Mouse (Mus musculus) stomach, postnatal 0 days (tissue): ENCODE results near the gene Kng1. TPM values are rescaled to one million over a fixed set of nuclear protein-coding genes. Genes with fewer than 3 reads are reported as not detected.
A peak's percentile ranks its signal among the peaks of the same experiment; 100 is the strongest.

Source experiments
- ATAC-seq: fragments of 200-750 bp; cut with Nextera tagmentation; 2 replicates; pipeline ENCODE4 v1.8.0; 2017; ENCODE audit not compliant: low FRiP score, low TSS enrichment
- DNase-seq: peaks from one replicate; pipeline ENCODE4 v3.0.0-alpha.2; 2016; ENCODE audit warnings: low spot score
- H3K27ac ChIP-seq: fragments of 300-500 bp; sonication (generic); replicated peaks from 2 replicates; pipeline ENCODE4 v1.5.1; 2014; ENCODE audit warnings: mild to moderate bottlenecking, control low read depth
- H3K27me3 ChIP-seq: fragments of 300-500 bp; sonication (generic); 2 replicates; pipeline ENCODE4 v1.6.1; 2014; ENCODE audit warnings: low read length; ENCODE audit not compliant: control insufficient read depth, insufficient read depth
- H3K36me3 ChIP-seq: fragments of 300-500 bp; sonication (generic); 2 replicates; pipeline ENCODE4 v1.6.1; 2014; ENCODE audit warnings: low read length, mixed read lengths; ENCODE audit not compliant: control insufficient read depth, insufficient read depth
- H3K4me1 ChIP-seq: fragments of 300-500 bp; sonication (generic); replicated peaks from 2 replicates; pipeline ENCODE4 v1.6.1; 2014; ENCODE audit warnings: antibody characterized with exemption; ENCODE audit not compliant: control insufficient read depth, insufficient read depth
- H3K4me2 ChIP-seq: fragments of 300-500 bp; sonication (generic); replicated peaks from 2 replicates; pipeline ENCODE4 v1.6.1; 2014; ENCODE audit warnings: low read depth, mild to moderate bottlenecking, control low read depth, moderate library complexity
- H3K4me3 ChIP-seq: fragments of 300-500 bp; sonication (generic); 2 replicates; pipeline ENCODE4 v1.5.1; 2014; ENCODE audit warnings: low read depth, low read length, control low read depth
- H3K9ac ChIP-seq: fragments of 300-500 bp; sonication (generic); 2 replicates; pipeline ENCODE4 v1.6.1; 2014; ENCODE audit warnings: mild to moderate bottlenecking, low read length, control low read depth, mixed read lengths
- H3K9me3 ChIP-seq: fragments of 300-500 bp; sonication (generic); 2 replicates; pipeline ENCODE4 v1.6.1; 2016; ENCODE audit warnings: low read length; ENCODE audit not compliant: control insufficient read depth
- CTCF ChIP-seq: IDR thresholded peaks from 2 replicates; pipeline ENCODE4 v1.5.1; 2016; ENCODE audit warnings: antibody characterized with exemption, low read depth, mild to moderate bottlenecking, moderate library complexity
- EP300 ChIP-seq: optimal IDR thresholded peaks from 2 replicates; pipeline ENCODE3; 2016; ENCODE audit warnings: antibody characterized with exemption
- WGBS: fragments of 180-500 bp; shearing (Covaris S2); extraction: QIAGEN DNeasy Blood & Tissue Kit; methylation state at CpG from one replicate; pipeline ENCODE4 v1.1.7; 2014; 5-methylcytosine and 5-hydroxymethylcytosine counted together
- polyA plus RNA-seq: library from polyadenylated mRNA; unstranded; fragments of >200 nt; fragmentation: Nextera tagmentation; extraction: Ambion mirVana; gene quantifications from 2 replicates; pipeline ENCODE4 v1.2.1, GENCODE M21; 2015

Kng1 gene
- polyA plus RNA-seq, 1 experiment from 2014 or later, result 4.3 TPM

GRCm38 (mm10) chr16:23102340-23103037 lies 44.8 kb downstream of the Kng1 start:
- Histone ChIP-seq H3K27ac (0 out of 2 replicates have a peak overlapping the region, but pooled peaks have one; percentile 31), H3K9ac (peak overlapping the region; percentile 18; the same call in 1 of the 2 replicates), H3K4me3 (0 out of 2 replicates have a peak overlapping the region, but pooled peaks have one; percentile 15), H3K4me1 (peaks cover 5% of the 10 kb centered on the region; the same call in 1 of the 2 replicates), H3K4me2 (peak overlapping the region; percentile 46), H3K9me3 (no peaks in the 10 kb centered on the region), H3K36me3 (no peaks in the 10 kb centered on the region), H3K27me3 (no peaks in the 10 kb centered on the region)
- DNase-seq (peak; percentile 50), ATAC-seq (peak; percentile 33; the same call in 1 of the 2 replicates)
- WGBS, result 12% methylated on average over 15 of the region's 15 CpGs
- TF ChIP-seq CTCF (no peak), EP300 (no peak)

DNA sequence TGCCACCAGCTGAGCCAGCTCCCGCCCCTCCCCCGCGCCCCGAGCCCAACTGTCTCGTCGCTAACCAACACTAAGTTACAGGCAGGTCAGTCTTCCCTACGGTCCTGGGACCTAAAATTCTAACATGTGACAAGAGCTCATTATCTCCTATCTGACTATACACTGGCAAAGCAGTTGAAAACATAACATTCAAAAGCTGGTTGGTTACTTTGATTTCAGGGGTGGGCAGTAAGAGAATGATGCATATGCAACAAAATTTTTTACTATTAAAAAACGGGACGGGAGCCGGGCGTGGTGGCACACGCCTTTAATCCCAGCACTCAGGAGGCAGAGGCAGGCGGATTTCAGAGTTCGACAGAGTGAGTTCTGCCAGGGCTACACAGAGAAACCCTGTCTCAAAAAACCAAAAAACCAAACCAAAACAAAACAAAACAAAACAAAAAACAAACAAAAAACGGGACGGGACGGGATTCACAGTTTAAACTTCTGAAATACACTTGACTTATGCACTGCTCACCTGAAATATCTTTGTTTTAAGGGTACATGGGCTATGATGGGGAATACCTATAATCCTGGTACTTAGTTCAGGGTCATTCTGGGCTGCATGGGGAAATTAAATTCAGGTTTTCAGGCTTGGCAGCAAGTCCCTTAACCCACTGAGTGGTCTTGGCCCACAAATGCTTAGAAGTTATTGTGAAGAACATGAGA lies 45.5 kb downstream of the Kng1 start:
- Histone ChIP-seq H3K36me3 (no peaks in the 10 kb centered on the region), H3K27ac (0 out of 2 replicates have a peak overlapping the region, but pooled peaks have one; percentile 31)

GRCm38 (mm10) chr16:23103841-23104240 lies 46.2 kb downstream of the Kng1 start:
- H3K27ac ChIP-seq, result no peak overlapping the region
- WGBS, result 73% methylated on average over 2 of the region's 2 CpGs
- H3K9ac ChIP-seq, result no peak overlapping the region
- H3K4me3 ChIP-seq, result no peak overlapping the region
- no peaks in the 10 kb centered on the region for H3K36me3 ChIP-seq
- H3K4me2 ChIP-seq, result no peak overlapping the region
- DNase-seq (no peak), ATAC-seq (no peak)
- TF ChIP-seq EP300, result no peak
- H3K27me3 ChIP-seq, result no peaks in the 10 kb centered on the region
- peaks cover 5% of the 10 kb centered on the region; the same call in 1 of the 2 replicates for H3K4me1 ChIP-seq
- no peaks in the 10 kb centered on the region for H3K9me3 ChIP-seq

More for the DNA sequence above, 45.5 kb downstream of the Kng1 start:
- H3K27me3 ChIP-seq, result no peaks in the 10 kb centered on the region
- H3K4me3 ChIP-seq, result 0 out of 2 replicates have a peak overlapping the region, but pooled peaks have one; percentile 15
- H3K9me3 ChIP-seq, result no peaks in the 10 kb centered on the region
- DNase-seq (no peak), ATAC-seq (no peak)
- TF ChIP-seq EP300 (no peak), CTCF (no peak)
- WGBS, result 35% methylated on average over 17 of the region's 17 CpGs
- H3K4me1 ChIP-seq, result peaks cover 5% of the 10 kb centered on the region; the same call in 1 of the 2 replicates
- peak overlapping the region; percentile 46 for H3K4me2 ChIP-seq
- H3K9ac ChIP-seq, result peak overlapping the region; percentile 18; the same call in 1 of the 2 replicates

GRCm38 (mm10) chr16:23106121-23106520 lies 48.5 kb downstream of the Kng1 start:
- WGBS, result 74% methylated on average over 7 of the region's 7 CpGs
- H3K4me1 ChIP-seq, result no peaks in the 10 kb centered on the region
- no peak overlapping the region for H3K4me3 ChIP-seq
- H3K4me2 ChIP-seq, result no peak overlapping the region
- H3K9ac ChIP-seq, result no peak overlapping the region
- no peak for TF ChIP-seq CTCF
- no peak for TF ChIP-seq EP300
- no peak for DNase-seq
- no peaks in the 10 kb centered on the region for H3K9me3 ChIP-seq
- no peak for ATAC-seq
- no peak overlapping the region for H3K27ac ChIP-seq
- no peaks in the 10 kb centered on the region for H3K27me3 ChIP-seq
- no peaks in the 10 kb centered on the region for H3K36me3 ChIP-seq

DNA sequence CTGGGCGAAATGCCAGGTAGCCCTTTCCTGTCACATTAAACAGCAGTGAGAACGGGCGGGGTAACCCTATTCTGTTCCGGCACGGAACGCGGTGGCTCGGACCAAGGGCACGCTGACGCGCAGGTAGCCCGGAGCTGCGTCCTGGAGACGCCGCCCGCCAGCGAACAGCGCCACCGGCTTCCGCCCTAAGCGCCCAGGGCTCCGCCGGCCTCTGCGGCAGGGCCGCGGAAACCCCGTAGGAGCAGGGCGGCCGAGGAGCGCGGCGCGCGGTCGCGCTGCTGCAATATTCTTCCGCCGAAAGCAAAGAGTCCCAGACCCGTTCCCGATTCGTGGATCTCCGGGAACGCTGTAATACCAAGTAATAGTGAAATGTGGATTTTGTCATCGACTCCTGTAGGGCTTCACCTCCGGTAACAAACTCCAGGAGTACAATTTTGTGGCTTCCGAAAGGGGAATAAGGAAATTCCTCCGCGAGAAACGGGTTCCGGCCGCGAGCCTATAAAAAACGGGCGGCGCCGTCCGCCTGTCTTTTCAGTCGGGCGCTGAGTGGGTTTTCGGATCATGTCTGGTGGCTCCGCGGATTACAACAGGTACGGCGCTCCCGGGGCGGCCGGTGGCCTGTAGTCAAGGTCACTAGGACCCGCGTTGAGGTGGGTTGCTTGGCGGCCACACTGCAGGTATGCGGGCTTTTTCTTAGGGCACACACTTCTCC lies 49.7 kb downstream of the Kng1 start, which contains the start of gene Eif4a2:
Eif4a2 (plus strand) TSS at position 214 of the 712 bp plus-strand sequence.
- H3K27me3 ChIP-seq, result no peaks in the 10 kb centered on the region
- peak within 1 kb of the TSS; percentile 100 for H3K4me3 ChIP-seq
- H3K9ac ChIP-seq, result peak within 1 kb of the TSS; percentile 100
- ATAC-seq, result peak; percentile 93
- DNase-seq, result peak; percentile 94
- no peaks in the 10 kb centered on the region for H3K9me3 ChIP-seq
- no peaks in the 10 kb centered on the region for H3K4me1 ChIP-seq
- under 1% methylated on average over 71 of the region's 71 CpGs for WGBS
- TF ChIP-seq EP300 (no peak), CTCF (peak; percentile 62)
- H3K36me3 ChIP-seq, result peaks cover 9% of the 10 kb centered on the region
- H3K27ac ChIP-seq, result peak within 1 kb of the TSS; percentile 99
- peak within 1 kb of the TSS; percentile 78 for H3K4me2 ChIP-seq
